In the genomic region with DNA sequence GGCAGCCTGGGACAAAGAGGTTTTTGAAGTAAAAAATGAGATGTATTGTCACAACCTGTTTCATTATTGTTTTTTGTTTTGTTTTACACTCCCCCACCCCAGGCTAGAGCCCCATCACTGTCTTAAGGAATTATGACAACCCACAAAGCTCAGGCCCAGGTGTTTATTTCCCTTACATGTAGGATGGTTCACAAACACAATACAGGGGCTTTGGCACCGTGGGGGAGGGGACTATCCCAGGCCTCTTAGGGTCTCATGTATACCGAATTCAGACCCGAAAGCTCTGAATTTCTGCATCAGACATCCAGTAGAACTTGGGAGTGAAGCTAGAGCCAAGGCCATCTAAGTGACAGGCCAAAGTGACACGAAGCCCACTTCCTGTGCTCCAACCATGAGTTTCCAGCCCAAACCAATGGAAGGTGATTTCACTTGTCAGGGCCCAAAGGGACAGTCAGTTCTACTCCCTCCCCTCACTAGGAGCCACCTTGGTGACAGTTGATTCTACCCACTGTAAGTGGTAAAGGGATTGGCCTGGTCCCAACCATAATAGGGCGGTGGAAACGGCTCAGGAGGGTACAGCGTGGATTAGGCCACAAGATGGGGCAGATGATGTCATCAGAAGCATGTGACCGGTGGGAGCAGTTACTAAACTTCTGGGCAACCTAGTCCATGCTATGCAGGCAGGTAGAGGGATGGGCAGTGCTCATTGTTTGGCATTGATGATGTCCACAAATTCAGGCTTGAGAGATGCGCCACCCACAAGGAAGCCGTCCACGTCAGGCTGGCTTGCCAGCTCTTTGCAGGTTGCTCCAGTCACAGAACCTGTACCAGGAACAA, we compare ENCODE assay signal across 9 mouse cellular contexts. TPM values are rescaled to one million over a fixed set of nuclear protein-coding genes. Genes with fewer than 3 reads are reported as not detected.
DNase-seq lines count a peak whose midpoint lies in the region; ATAC-seq lines count a peak whose summit lies in the region.
"Not testable (repeated sequence)": the region's sequence is repeated elsewhere in the genome, so short reads cannot be mapped to it uniquely, and the experiment has no call there.
"Had no signal": no experiment of that assay in that cellular context is flagged by ENCODE, and none has a peak within 500 bp of the region (broad histone marks: within the 10 kb centered on the region; RNA-seq: fewer than 3 reads in every experiment).

No protein-coding gene starts in this region.

- H3K36me3 ChIP-seq in forebrain, embryonic 10.5 days (replicated peaks) = peaks cover 50% of the 10 kb centered on the region
- H3K36me3 ChIP-seq in heart, embryonic 13.5 days = peaks cover 38% of the 10 kb centered on the region
- peaks cover 11% of the 10 kb centered on the region for H3K36me3 ChIP-seq in kidney, embryonic 16.5 days (ENCODE audit: insufficient read depth, low read length)
- H3K36me3 ChIP-seq in liver, embryonic 11.5 days (ENCODE audit: control insufficient read depth, insufficient read depth, low read length) = peaks cover 22% of the 10 kb centered on the region
- peaks cover 20% of the 10 kb centered on the region; the same call in 1 of the 2 replicates for H3K36me3 ChIP-seq in macrophage (ENCODE audit: inconsistent target)
- H3K36me3 ChIP-seq in stomach, embryonic 16.5 days (ENCODE audit: control insufficient read depth, insufficient read depth, low read length) = not testable (repeated sequence)

- 89% methylated on average over 11 of the region's 11 CpGs for WGBS in forebrain, embryonic 10.5 days
- 78% methylated on average over 11 of the region's 11 CpGs for WGBS in heart, embryonic 13.5 days
- 85% methylated on average over 11 of the region's 11 CpGs for WGBS in kidney, embryonic 16.5 days
- WGBS in liver, embryonic 11.5 days = 80% methylated on average over 11 of the region's 11 CpGs
- WGBS in macrophage (ENCODE audit: missing documents) = 79% methylated on average over 7 of the region's 11 CpGs
- 81% methylated on average over 10 of the region's 11 CpGs for WGBS in stomach, embryonic 16.5 days

- not testable (repeated sequence) for H3K27me3 ChIP-seq in forebrain, embryonic 10.5 days (ENCODE audit: poor library complexity, severe bottlenecking); heart, embryonic 13.5 days (replicated peaks); kidney, embryonic 16.5 days (ENCODE audit: insufficient read depth, low read length); liver, embryonic 11.5 days (replicated peaks; ENCODE audit: control insufficient read depth, insufficient read depth, low read length); stomach, embryonic 16.5 days (ENCODE audit: control insufficient read depth, insufficient read depth, low read length)

- not testable (repeated sequence) for ATAC-seq in heart, embryonic 13.5 days (ENCODE audit: extremely low read depth, insufficient number of reproducible peaks, low FRiP score, low TSS enrichment); kidney, embryonic 16.5 days (ENCODE audit: low FRiP score, low TSS enrichment); liver, embryonic 11.5 days (replicated peaks; ENCODE audit: low FRiP score); stomach, embryonic 16.5 days (ENCODE audit: insufficient read depth, low FRiP score)

- peaks cover 50% of the 10 kb centered on the region for H3K79me2 ChIP-seq in macrophage (ENCODE audit: inconsistent target)

- peaks cover 85% of the 10 kb centered on the region for H3K4me1 ChIP-seq in forebrain, embryonic 10.5 days
- peaks cover 67% of the 10 kb centered on the region for H3K4me1 ChIP-seq in heart, embryonic 13.5 days
- H3K4me1 ChIP-seq in kidney, embryonic 16.5 days (ENCODE audit: insufficient read depth, low read length) = peaks cover 50% of the 10 kb centered on the region
- H3K4me1 ChIP-seq in liver, embryonic 11.5 days (replicated peaks; ENCODE audit: control insufficient read depth, insufficient read depth, low read length) = peaks cover 53% of the 10 kb centered on the region
- peaks cover 42% of the 10 kb centered on the region for H3K4me1 ChIP-seq in stomach, embryonic 16.5 days (ENCODE audit: control insufficient read depth, insufficient read depth, low read length)

- not testable (repeated sequence) for H3K9me3 ChIP-seq in forebrain, embryonic 10.5 days; heart, embryonic 13.5 days; kidney, embryonic 16.5 days (ENCODE audit: low read length); liver, embryonic 11.5 days (ENCODE audit: control insufficient read depth, low read length); stomach, embryonic 16.5 days (replicated peaks; ENCODE audit: control insufficient read depth, low read length)

- peak overlapping the region; percentile 56; the same call in 1 of the 2 replicates for H3K4me3 ChIP-seq in forebrain, embryonic 10.5 days
- H3K4me3 ChIP-seq in heart, embryonic 13.5 days = peak overlapping the region; percentile 70
- not testable (repeated sequence) for H3K4me3 ChIP-seq in kidney, embryonic 16.5 days (ENCODE audit: low read length); stomach, embryonic 16.5 days (replicated peaks; ENCODE audit: low read length)
- H3K4me3 ChIP-seq in liver, embryonic 11.5 days (ENCODE audit: low read depth, low read length) = peak overlapping the region; percentile 68; the same call in 1 of the 2 replicates
- H3K4me3 ChIP-seq in macrophage (ENCODE audit: inconsistent target) = peak overlapping the region; percentile 98; the same call in 1 of the 2 replicates

- not testable (repeated sequence) for H3K27ac ChIP-seq in forebrain, embryonic 10.5 days; kidney, embryonic 16.5 days (ENCODE audit: low read length)
- peak overlapping the region; percentile 97; the same call in 1 of the 2 replicates for H3K27ac ChIP-seq in heart, embryonic 13.5 days (replicated peaks)
- H3K27ac ChIP-seq in liver, embryonic 11.5 days (ENCODE audit: low read depth, low read length) = peak overlapping the region; percentile 96; the same call in 1 of the 2 replicates
- peak overlapping the region; percentile 95; the same call in 1 of the 2 replicates for H3K27ac ChIP-seq in macrophage
- H3K27ac ChIP-seq in stomach, embryonic 16.5 days (ENCODE audit: low read length) = peak overlapping the region; percentile 96; the same call in 1 of the 2 replicates

- H3K9ac ChIP-seq in heart, embryonic 13.5 days; kidney, embryonic 16.5 days (replicated peaks; ENCODE audit: low read length): not testable (repeated sequence)
- peak overlapping the region; percentile 81; the same call in 1 of the 2 replicates for H3K9ac ChIP-seq in liver, embryonic 11.5 days (ENCODE audit: low read depth, low read length)
- H3K9ac ChIP-seq in stomach, embryonic 16.5 days (ENCODE audit: low read length) = peak overlapping the region; percentile 81; the same call in 1 of the 2 replicates

- DNase-seq in cerebellum, adult 11-12 months = peak; percentile 58
- not testable (repeated sequence) for DNase-seq in forebrain, embryonic 10.5 days (ENCODE audit: extremely low spot score, low spot score); liver, embryonic 11.5 days (ENCODE audit: low spot score)

- H3K4me2 ChIP-seq in heart, embryonic 13.5 days = peak overlapping the region; percentile 96
- H3K4me2 ChIP-seq in kidney, embryonic 16.5 days (replicated peaks; ENCODE audit: low read depth, low read length) = 0 out of 2 replicates have a peak overlapping the region, but pooled peaks have one; percentile 98
- H3K4me2 ChIP-seq in liver, embryonic 11.5 days = peak overlapping the region; percentile 96
- H3K4me2 ChIP-seq in stomach, embryonic 16.5 days (ENCODE audit: low read depth, low read length) = peak overlapping the region; percentile 93

RNA-seq across cellular contexts. Expression of a gene that starts 2.3 kb away (rescaled TPM):
- polyA plus RNA-seq in forebrain, embryonic 10.5 days (2016; fragmentation: Nextera tagmentation; extraction: Ambion mirVana) = 7.4 and 8.9 TPM in 2 replicates
- 8.4 and 10.9 TPM in 2 replicates for polyA plus RNA-seq in heart, embryonic 13.5 days (2015; fragmentation: Nextera tagmentation; extraction: Ambion mirVana)
- polyA plus RNA-seq in kidney, embryonic 16.5 days (2015; fragmentation: Nextera tagmentation; extraction: Ambion mirVana) = 20.9 and 21.5 TPM in 2 replicates
- 9.5 and 10.4 TPM in 2 replicates for polyA plus RNA-seq in liver, embryonic 11.5 days (2014; fragmentation: Nextera tagmentation; extraction: Ambion mirVana)
- total RNA-seq in macrophage (2018; cell fraction: chromatin; rRNA removed) = 10 to 100 TPM in 16 of 26 experiments, 1 to 10 TPM in 10; 3.8 to 57.7 (median 13.4) TPM
- 10 to 100 TPM; 13.6 to 65.5 (median 43.0) TPM for total RNA-seq in macrophage (2018; cell fraction: cytosol; rRNA removed)
- 10 to 100 TPM in 24 of 26 experiments, 1 to 10 TPM in 2; 7.9 to 47.7 (median 21.7) TPM for total RNA-seq in macrophage (2018; cell fraction: nucleus; rRNA removed)
- 24.2 to 48.9 TPM (median 43.2 TPM) in 3 replicates for polyA plus RNA-seq in macrophage (2018)
- polyA plus RNA-seq in stomach, embryonic 16.5 days (2015; fragmentation: Nextera tagmentation; extraction: Ambion mirVana) = 14.8 and 15.1 TPM in 2 replicates

RNA-seq across cellular contexts. Expression of a gene that starts 3.3 kb away (rescaled TPM):
- polyA plus RNA-seq in forebrain, embryonic 10.5 days (2016; fragmentation: Nextera tagmentation; extraction: Ambion mirVana) = 1,048 and 1,068 TPM in 2 replicates
- 1,248 and 1,451 TPM in 2 replicates for polyA plus RNA-seq in heart, embryonic 13.5 days (2015; fragmentation: Nextera tagmentation; extraction: Ambion mirVana)
- 851 and 866 TPM in 2 replicates for polyA plus RNA-seq in kidney, embryonic 16.5 days (2015; fragmentation: Nextera tagmentation; extraction: Ambion mirVana)
- 1,267 and 1,294 TPM in 2 replicates for polyA plus RNA-seq in liver, embryonic 11.5 days (2014; fragmentation: Nextera tagmentation; extraction: Ambion mirVana)
- 100 to 1,000 TPM in 1 of 26 experiments, 10 to 100 TPM in 25; 11.1 to 110 (median 37.3) TPM for total RNA-seq in macrophage (2018; cell fraction: chromatin; rRNA removed)
- total RNA-seq in macrophage (2018; cell fraction: cytosol; rRNA removed) = 100 to 1,000 TPM; 189 to 306 (median 240) TPM
- total RNA-seq in macrophage (2018; cell fraction: nucleus; rRNA removed) = 100 to 1,000 TPM in 2 of 26 experiments, 10 to 100 TPM in 24; 37.9 to 113 (median 59.9) TPM
- 195 to 347 TPM (median 203 TPM) in 3 replicates for polyA plus RNA-seq in macrophage (2018)
- 938 and 959 TPM in 2 replicates for polyA plus RNA-seq in stomach, embryonic 16.5 days (2015; fragmentation: Nextera tagmentation; extraction: Ambion mirVana)

RNA-seq across cellular contexts. Expression of a gene that starts 18.5 kb away (rescaled TPM):
- 214 and 215 TPM in 2 replicates for polyA plus RNA-seq in forebrain, embryonic 10.5 days (2016; fragmentation: Nextera tagmentation; extraction: Ambion mirVana)
- polyA plus RNA-seq in heart, embryonic 13.5 days (2015; fragmentation: Nextera tagmentation; extraction: Ambion mirVana) = 98.3 and 101 TPM in 2 replicates
- 174 TPM in 2 replicates for polyA plus RNA-seq in kidney, embryonic 16.5 days (2015; fragmentation: Nextera tagmentation; extraction: Ambion mirVana)
- 115 and 118 TPM in 2 replicates for polyA plus RNA-seq in liver, embryonic 11.5 days (2014; fragmentation: Nextera tagmentation; extraction: Ambion mirVana)
- total RNA-seq in macrophage (2018; cell fraction: chromatin; rRNA removed) = 100 to 1,000 TPM in 20 of 26 experiments, 10 to 100 TPM in 6; 66.7 to 281 (median 189) TPM
- total RNA-seq in macrophage (2018; cell fraction: cytosol; rRNA removed) = 10 to 100 TPM; 48.4 to 91.4 (median 73.8) TPM
- total RNA-seq in macrophage (2018; cell fraction: nucleus; rRNA removed) = 100 to 1,000 TPM in 14 of 26 experiments, 10 to 100 TPM in 12; 56.7 to 205 (median 107) TPM
- 61.4 to 91.7 TPM (median 71.1 TPM) in 3 replicates for polyA plus RNA-seq in macrophage (2018)
- polyA plus RNA-seq in stomach, embryonic 16.5 days (2015; fragmentation: Nextera tagmentation; extraction: Ambion mirVana) = 128 and 139 TPM in 2 replicates

RNA-seq across cellular contexts. Expression of a gene that starts 18.6 kb away (rescaled TPM):
- polyA plus RNA-seq in forebrain, embryonic 10.5 days (2016; fragmentation: Nextera tagmentation; extraction: Ambion mirVana) = 271 and 298 TPM in 2 replicates
- polyA plus RNA-seq in heart, embryonic 13.5 days (2015; fragmentation: Nextera tagmentation; extraction: Ambion mirVana) = 123 and 132 TPM in 2 replicates
- 187 and 193 TPM in 2 replicates for polyA plus RNA-seq in kidney, embryonic 16.5 days (2015; fragmentation: Nextera tagmentation; extraction: Ambion mirVana)
- polyA plus RNA-seq in liver, embryonic 11.5 days (2014; fragmentation: Nextera tagmentation; extraction: Ambion mirVana) = 223 and 224 TPM in 2 replicates
- 10 to 100 TPM in 2 of 26 experiments, 1 to 10 TPM in 18, under 1 TPM in 6; 0.40 to 17.0 (median 2.5) TPM for total RNA-seq in macrophage (2018; cell fraction: chromatin; rRNA removed)
- 10 to 100 TPM in 2 of 26 experiments, 1 to 10 TPM in 24; 1.4 to 11.8 (median 3.6) TPM for total RNA-seq in macrophage (2018; cell fraction: cytosol; rRNA removed)
- total RNA-seq in macrophage (2018; cell fraction: nucleus; rRNA removed) = 10 to 100 TPM in 1 of 26 experiments, 1 to 10 TPM in 23, under 1 TPM in 2; 0.63 to 19.1 (median 3.1) TPM
- polyA plus RNA-seq in macrophage (2018) = 3.2 to 22.0 TPM (median 8.6 TPM) in 3 replicates
- polyA plus RNA-seq in stomach, embryonic 16.5 days (2015; fragmentation: Nextera tagmentation; extraction: Ambion mirVana) = 129 and 138 TPM in 2 replicates

RNA-seq across cellular contexts. Expression of a gene that starts 29.3 kb away (rescaled TPM):
- polyA plus RNA-seq in forebrain, embryonic 10.5 days (2016; fragmentation: Nextera tagmentation; extraction: Ambion mirVana) = 0.32 and 0.42 TPM in 2 replicates
- 7.8 and 11.7 TPM in 2 replicates for polyA plus RNA-seq in heart, embryonic 13.5 days (2015; fragmentation: Nextera tagmentation; extraction: Ambion mirVana)
- polyA plus RNA-seq in kidney, embryonic 16.5 days (2015; fragmentation: Nextera tagmentation; extraction: Ambion mirVana) = 1.7 and 1.8 TPM in 2 replicates
- 0.29 and 0.74 TPM in 2 replicates for polyA plus RNA-seq in liver, embryonic 11.5 days (2014; fragmentation: Nextera tagmentation; extraction: Ambion mirVana)
- total RNA-seq in macrophage (2018; cell fraction: chromatin; rRNA removed) = 10 to 100 TPM in 1 of 26 experiments, 1 to 10 TPM in 16, under 1 TPM in 6, not detected in 3; 0.50 to 10.1 (median 2.0) TPM
- under 1 TPM in 10 of 26 experiments, not detected in 16; 0.09 to 0.48 (median 0.13) TPM for total RNA-seq in macrophage (2018; cell fraction: cytosol; rRNA removed)
- 1 to 10 TPM in 18 of 26 experiments, under 1 TPM in 7, not detected in 1; 0.26 to 8.7 (median 1.4) TPM for total RNA-seq in macrophage (2018; cell fraction: nucleus; rRNA removed)
- polyA plus RNA-seq in macrophage (2018) = 0.27 TPM in 1 of 3 replicates, not detected in the others
- polyA plus RNA-seq in stomach, embryonic 16.5 days (2015; fragmentation: Nextera tagmentation; extraction: Ambion mirVana) = 0.66 and 1.5 TPM in 2 replicates
- total RNA-seq: left cerebral cortex, postnatal 14 days had no signal
- polyA plus RNA-seq: CD4-positive, CD25-positive, alpha-beta regulatory T cell, adult 4 months had no signal
